Mouse (Mus musculus) CH12.LX (cell line): ENCODE results near the gene Skp2.

ENCODE experiments used
- CTCF ChIP-seq, 2 experiments: IDR thresholded peaks in 1 of 2; conservative IDR thresholded peaks in 1 of 2; 2 replicates each; pipeline ENCODE4 v1.5.1; 2011 to 2012; ENCODE audit warnings: low read depth in 2 of 2, low read length in 2 of 2, improper control_type of control experiment in 1 of 2, inconsistent platforms in 1 of 2, mild to moderate bottlenecking in 1 of 2, moderate library complexity in 1 of 2
- POLR2A ChIP-seq: IDR thresholded peaks from 2 replicates; pipeline ENCODE4 v1.6.1; 2011; ENCODE audit warnings: low read depth, mild to moderate bottlenecking, improper control_type of control experiment, low read length
- POLR2AphosphoS2 ChIP-seq: IDR thresholded peaks from 2 replicates; pipeline ENCODE4 v1.6.1; 2011; ENCODE audit warnings: low read depth, low read length, improper control_type of control experiment

DNA sequence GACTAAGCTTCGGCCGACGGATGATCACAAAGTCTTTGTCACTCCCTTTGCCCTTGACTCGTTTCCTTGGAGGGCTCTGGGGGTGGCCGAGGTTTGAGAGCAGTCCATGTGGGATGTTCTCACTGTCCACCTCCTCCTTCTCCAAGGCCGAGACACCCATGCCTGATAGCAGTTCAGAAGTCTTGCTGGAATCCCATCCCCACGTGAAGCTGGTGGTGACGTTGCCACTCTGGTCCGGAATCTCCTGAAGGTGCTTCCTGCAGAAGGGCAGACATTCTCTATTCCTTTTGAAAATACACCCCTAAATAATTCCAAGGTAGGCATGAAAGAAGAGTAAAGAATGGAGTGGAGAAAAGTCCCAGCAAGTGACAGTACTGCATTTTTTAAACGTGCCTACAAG, 15.8 kb downstream of the Skp2 start:
- no peak for TF ChIP-seq POLR2AphosphoS2
- no peak for TF ChIP-seq CTCF (conservative IDR thresholded peaks at IDR 0.05 in 1 of 2, IDR thresholded peaks at IDR 0.05 in 1 of 2; ENCODE audit: low read depth in 2 of 2, low read length in 2 of 2)
- TF ChIP-seq POLR2A: no peak
